Mouse (Mus musculus) limb, embryonic 11.5 days (tissue): ENCODE measurements at regions not wholly inside any gene's neighbourhood (a gene's known extent, or its start where the extent isn't known, plus 50 kb on each side); places are given as distances from the start of the nearest gene placed in this dataset.

Experiments
- ATAC-seq: fragments of 200-750 bp; cut with Nextera tagmentation; 2 replicates; pipeline ENCODE4 v1.8.0; 2017; ENCODE audit warnings: low read depth; ENCODE audit not compliant: insufficient number of reproducible peaks, low FRiP score, low TSS enrichment
- DNase-seq: peaks from one replicate; pipeline ENCODE4 v3.0.0-alpha.2; 2015; ENCODE audit warnings: low spot score
- H3K27ac ChIP-seq: fragments of 300-500 bp; sonication (generic); replicated peaks from 2 replicates; pipeline ENCODE4 v1.5.1; 2014; ENCODE audit warnings: low read depth, mild to moderate bottlenecking, low read length
- H3K27me3 ChIP-seq: fragments of 300-500 bp; sonication (generic); 2 replicates; pipeline ENCODE4 v1.6.1; 2014; ENCODE audit warnings: mild to moderate bottlenecking, low read length, mixed read lengths; ENCODE audit not compliant: control insufficient read depth, insufficient read depth
- H3K36me3 ChIP-seq: fragments of 300-500 bp; sonication (generic); 2 replicates; pipeline ENCODE4 v1.6.1; 2014; ENCODE audit warnings: mild to moderate bottlenecking, low read length, moderate library complexity, mixed read lengths; ENCODE audit not compliant: control insufficient read depth, insufficient read depth
- H3K4me1 ChIP-seq: fragments of 300-500 bp; sonication (generic); 2 replicates; pipeline ENCODE4 v1.6.1; 2014; ENCODE audit warnings: low read length, mixed read lengths; ENCODE audit not compliant: control insufficient read depth, insufficient read depth
- H3K4me2 ChIP-seq: fragments of 300-500 bp; sonication (generic); 2 replicates; pipeline ENCODE4 v1.6.1; 2014; ENCODE audit warnings: low read depth, mild to moderate bottlenecking, moderate library complexity; ENCODE audit not compliant: severe bottlenecking
- H3K4me3 ChIP-seq: fragments of 300-500 bp; sonication (generic); 2 replicates; pipeline ENCODE4 v1.5.1; 2014; ENCODE audit warnings: low read depth, low read length
- H3K9ac ChIP-seq: fragments of 300-500 bp; sonication (generic); 2 replicates; pipeline ENCODE4 v1.6.1; 2014; ENCODE audit warnings: mild to moderate bottlenecking, low read length
- H3K9me3 ChIP-seq: fragments of 300-500 bp; sonication (generic); 2 replicates; pipeline ENCODE4 v1.6.1; 2016; ENCODE audit warnings: low read length; ENCODE audit not compliant: control insufficient read depth
- WGBS: fragments of 180-500 bp; shearing (Covaris S2); extraction: QIAGEN DNeasy Blood & Tissue Kit; methylation state at CpG from one replicate; pipeline ENCODE4 v1.1.7; 2014; 5-methylcytosine and 5-hydroxymethylcytosine counted together

DNA sequence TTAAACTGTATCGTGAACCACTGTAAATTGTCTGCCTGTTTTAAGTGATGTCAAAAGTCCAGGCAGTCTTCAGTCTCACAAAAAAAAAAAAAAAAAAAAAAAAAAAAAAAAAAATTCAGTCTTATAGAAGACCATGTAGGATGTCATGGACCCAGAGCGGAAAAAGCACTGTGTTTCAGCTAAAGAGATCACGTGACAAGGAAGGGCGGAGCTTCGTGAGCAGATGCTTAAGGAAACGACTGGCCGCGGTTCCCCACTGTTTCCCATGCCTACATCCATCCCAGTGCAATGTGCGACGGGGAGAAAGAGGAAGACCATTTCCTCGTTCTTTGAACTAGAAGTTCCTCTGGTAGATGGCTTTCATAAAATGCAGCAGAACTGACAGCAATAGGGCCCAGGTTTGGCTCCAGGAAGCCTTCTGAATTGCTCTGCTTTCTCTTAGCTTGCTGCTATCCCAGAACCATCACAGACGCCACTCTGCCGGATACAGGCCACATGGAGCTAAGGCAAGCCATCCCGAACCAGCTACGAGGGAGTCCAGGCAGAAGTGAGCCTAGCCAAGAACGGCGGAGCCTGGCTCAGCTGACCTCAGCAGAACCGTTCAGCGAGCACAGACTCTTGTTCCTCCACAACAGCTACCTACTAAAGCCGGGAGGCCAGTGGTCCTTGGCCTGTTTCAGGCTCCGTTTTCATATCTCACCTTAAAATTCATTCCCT lies 117.6 kb downstream of the Hlx start:
- Histone ChIP-seq H3K9ac (no peak overlapping the region), H3K4me3 (no peak overlapping the region), H3K27ac (no peak overlapping the region), H3K27me3 (no peaks in the 10 kb centered on the region), H3K36me3 (no peaks in the 10 kb centered on the region), H3K4me2 (no peak overlapping the region), H3K4me1 (no peaks in the 10 kb centered on the region), H3K9me3 (no peaks in the 10 kb centered on the region)
- no peak for ATAC-seq
- no peak for DNase-seq
- 83% methylated on average over 21 of the region's 21 CpGs for WGBS

DNA sequence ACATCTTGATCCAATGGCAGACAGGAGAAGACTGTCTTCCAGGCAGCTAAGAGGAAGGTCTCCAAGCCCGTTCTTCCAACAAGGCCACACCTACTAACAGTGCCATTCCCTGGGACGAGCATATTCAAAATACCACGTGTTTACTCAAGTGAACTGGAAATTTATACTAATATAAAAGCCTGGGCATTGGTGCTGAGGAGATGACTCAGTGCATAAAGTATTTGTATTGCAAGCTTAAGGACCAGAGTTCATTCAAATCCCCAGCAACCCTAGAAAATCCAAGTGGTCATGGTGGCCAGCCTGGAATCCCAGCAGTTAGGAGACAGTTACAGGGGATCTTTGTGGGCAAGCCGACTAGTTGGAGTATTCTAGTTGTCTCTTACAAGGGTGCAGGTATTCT lies 119.5 kb downstream of the Hlx start:
- no peak overlapping the region for H3K27ac ChIP-seq
- DNase-seq (no peak), ATAC-seq (no peak)
- H3K27me3 ChIP-seq = no peaks in the 10 kb centered on the region
- no peak overlapping the region for H3K9ac ChIP-seq
- H3K4me1 ChIP-seq = no peaks in the 10 kb centered on the region
- no peaks in the 10 kb centered on the region for H3K9me3 ChIP-seq
- H3K36me3 ChIP-seq = no peaks in the 10 kb centered on the region
- no peak overlapping the region for H3K4me2 ChIP-seq
- WGBS = 86% methylated on average over 4 of the region's 4 CpGs
- H3K4me3 ChIP-seq = no peak overlapping the region

DNA sequence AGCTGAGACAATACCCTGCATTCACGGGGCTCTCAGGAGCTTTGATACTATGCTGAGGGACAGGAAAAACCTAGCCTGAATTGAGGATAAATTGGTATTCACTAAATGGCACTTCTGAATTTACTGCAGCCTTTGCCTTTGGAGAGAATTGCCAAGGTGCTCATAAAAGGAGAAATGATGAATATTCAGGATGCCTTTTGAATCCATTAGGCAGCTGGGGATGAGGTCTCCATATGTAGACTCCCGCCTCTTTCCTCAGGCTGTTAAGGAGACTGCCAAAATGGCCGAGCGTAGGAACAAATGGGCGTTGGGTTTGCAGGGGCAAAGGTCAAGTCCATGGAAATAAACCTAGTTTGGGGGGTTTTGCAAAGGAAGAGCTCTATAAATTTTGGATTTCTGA lies 123.5 kb downstream of the Hlx start:
- 58% methylated on average over 5 of the region's 5 CpGs for WGBS
- Histone ChIP-seq H3K4me2 (no peak overlapping the region), H3K36me3 (no peaks in the 10 kb centered on the region), H3K27ac (no peak overlapping the region), H3K9ac (no peak overlapping the region), H3K27me3 (no peaks in the 10 kb centered on the region), H3K4me1 (no peaks in the 10 kb centered on the region), H3K9me3 (no peaks in the 10 kb centered on the region), H3K4me3 (no peak overlapping the region)
- no peak for ATAC-seq
- no peak for DNase-seq

DNA sequence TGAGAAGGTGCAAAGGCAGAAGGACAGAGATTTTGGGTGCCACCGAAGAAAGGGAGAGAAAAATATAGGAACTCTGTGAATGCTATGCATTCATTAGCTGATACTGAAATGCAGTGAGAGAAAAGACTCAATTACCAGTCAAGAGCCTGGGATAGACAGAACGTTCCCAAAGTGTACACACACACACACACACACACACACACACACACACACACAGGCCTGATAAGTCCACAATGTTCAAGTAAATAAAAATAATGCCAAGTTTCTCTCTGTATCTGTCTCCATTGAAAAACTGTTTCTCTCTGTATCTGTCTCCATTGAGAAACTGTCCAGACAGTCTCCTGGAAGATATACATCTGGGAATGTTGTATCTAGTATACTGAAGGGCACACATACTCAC lies 124.1 kb downstream of the Hlx start:
- Histone ChIP-seq H3K27me3 (no peaks in the 10 kb centered on the region), H3K4me3 (no peak overlapping the region), H3K27ac (no peak overlapping the region), H3K36me3 (no peaks in the 10 kb centered on the region), H3K4me1 (no peaks in the 10 kb centered on the region), H3K9ac (no peak overlapping the region), H3K4me2 (no peak overlapping the region), H3K9me3 (no peaks in the 10 kb centered on the region)
- no peak for DNase-seq
- 92% methylated on average over 2 of the region's 2 CpGs for WGBS
- no peak for ATAC-seq

DNA sequence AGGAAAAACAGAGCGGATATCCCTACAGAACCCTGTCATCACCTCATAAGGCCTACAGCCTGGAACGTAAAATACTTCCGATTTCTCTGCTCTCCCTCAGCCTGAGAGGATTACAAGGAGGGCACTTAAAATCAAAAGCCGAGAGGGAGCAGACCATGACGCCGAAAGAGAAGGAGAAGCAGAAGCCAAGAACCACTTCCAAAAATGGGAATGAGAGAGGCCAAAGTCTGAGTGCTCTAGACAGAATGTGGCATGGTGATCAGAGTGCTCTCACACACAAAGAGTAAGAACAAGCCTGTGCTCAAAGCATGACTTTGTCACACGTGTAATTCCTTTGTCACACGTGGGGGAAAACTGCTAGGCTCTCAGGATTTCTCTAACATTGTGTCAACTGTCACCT lies 125.9 kb downstream of the Hlx start:
- H3K9me3 ChIP-seq = no peaks in the 10 kb centered on the region
- H3K36me3 ChIP-seq = no peaks in the 10 kb centered on the region
- H3K27me3 ChIP-seq = no peaks in the 10 kb centered on the region
- no peak overlapping the region for H3K4me2 ChIP-seq
- no peak overlapping the region for H3K27ac ChIP-seq
- WGBS = 68% methylated on average over 8 of the region's 8 CpGs
- no peak for DNase-seq
- no peak overlapping the region for H3K4me3 ChIP-seq
- ATAC-seq = no peak
- H3K4me1 ChIP-seq = no peaks in the 10 kb centered on the region
- H3K9ac ChIP-seq = no peak overlapping the region

DNA sequence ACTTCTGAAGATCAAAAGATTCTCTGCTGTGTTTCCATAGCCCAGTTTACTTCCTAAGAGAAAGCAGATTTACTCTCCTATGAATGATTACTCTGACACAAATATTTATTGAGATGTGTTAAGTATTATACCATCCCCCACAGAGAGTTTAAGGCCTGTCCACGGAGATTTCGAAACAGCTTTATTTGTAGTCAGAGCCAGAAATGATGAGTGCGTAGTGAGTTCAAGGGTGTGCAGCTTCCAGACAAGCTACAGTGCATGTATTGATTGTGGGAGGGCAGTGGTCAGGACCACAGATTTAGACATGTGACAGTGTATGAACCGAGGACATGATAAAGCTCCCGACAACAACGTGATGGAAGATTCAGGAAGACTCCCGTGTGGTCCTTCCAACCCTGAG lies 126.8 kb downstream of the Hlx start:
- Histone ChIP-seq H3K4me3 (no peak overlapping the region), H3K9ac (no peak overlapping the region), H3K4me2 (no peak overlapping the region), H3K9me3 (no peaks in the 10 kb centered on the region), H3K36me3 (no peaks in the 10 kb centered on the region), H3K4me1 (no peaks in the 10 kb centered on the region), H3K27me3 (no peaks in the 10 kb centered on the region), H3K27ac (no peak overlapping the region)
- no peak for DNase-seq
- ATAC-seq = no peak
- WGBS = 88% methylated on average over 7 of the region's 7 CpGs

DNA sequence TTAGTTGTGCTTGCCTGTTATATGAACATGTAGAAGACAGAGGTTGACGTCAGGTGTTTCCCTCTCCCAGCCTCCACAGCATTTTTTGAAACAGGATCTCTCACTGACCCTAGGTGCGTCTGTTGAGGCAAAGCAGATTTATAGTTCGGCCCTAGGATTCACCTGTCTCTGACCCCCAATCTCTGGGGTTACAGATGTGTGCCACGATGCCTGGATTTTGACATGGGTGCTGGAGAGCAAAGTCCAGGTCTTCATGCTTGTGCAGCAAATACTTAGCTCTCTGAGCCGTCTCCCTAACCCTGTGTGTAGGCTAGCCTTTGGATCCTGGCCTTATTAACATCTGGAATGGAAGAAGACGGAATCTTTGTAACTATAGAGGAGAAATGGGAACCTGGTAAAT lies 129.3 kb downstream of the Hlx start:
- Histone ChIP-seq H3K9me3 (no peaks in the 10 kb centered on the region), H3K4me2 (no peak overlapping the region), H3K27ac (no peak overlapping the region), H3K4me3 (no peak overlapping the region), H3K36me3 (no peaks in the 10 kb centered on the region), H3K4me1 (no peaks in the 10 kb centered on the region), H3K9ac (no peak overlapping the region), H3K27me3 (no peaks in the 10 kb centered on the region)
- WGBS = 81% methylated on average over 6 of the region's 6 CpGs
- ATAC-seq (no peak), DNase-seq (no peak)

DNA sequence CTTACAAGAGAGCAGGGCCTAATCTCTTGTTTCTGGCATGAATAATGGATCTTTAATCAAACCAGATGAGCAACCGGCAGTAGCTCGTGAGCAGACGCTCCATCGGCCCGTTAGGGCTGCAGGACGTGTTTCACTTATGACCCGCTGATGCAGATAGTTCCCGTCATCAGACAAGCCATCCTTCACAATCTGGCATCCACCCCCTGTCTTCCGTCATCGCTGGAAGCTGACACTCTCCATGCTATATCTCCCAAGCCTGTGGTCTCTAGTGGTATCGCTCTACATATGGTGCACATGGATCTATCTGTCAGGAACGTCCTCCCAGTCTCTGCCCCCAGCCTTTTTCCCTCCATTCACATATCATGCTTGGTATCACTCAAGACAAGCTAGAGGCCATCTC lies 137.0 kb downstream of the Hlx start:
- DNase-seq (no peak), ATAC-seq (no peak)
- Histone ChIP-seq H3K27me3 (no peaks in the 10 kb centered on the region), H3K9ac (no peak overlapping the region), H3K9me3 (no peaks in the 10 kb centered on the region), H3K27ac (no peak overlapping the region), H3K4me3 (no peak overlapping the region), H3K4me2 (no peak overlapping the region), H3K36me3 (no peaks in the 10 kb centered on the region), H3K4me1 (no peaks in the 10 kb centered on the region)
- WGBS = 63% methylated on average over 12 of the region's 12 CpGs

DNA sequence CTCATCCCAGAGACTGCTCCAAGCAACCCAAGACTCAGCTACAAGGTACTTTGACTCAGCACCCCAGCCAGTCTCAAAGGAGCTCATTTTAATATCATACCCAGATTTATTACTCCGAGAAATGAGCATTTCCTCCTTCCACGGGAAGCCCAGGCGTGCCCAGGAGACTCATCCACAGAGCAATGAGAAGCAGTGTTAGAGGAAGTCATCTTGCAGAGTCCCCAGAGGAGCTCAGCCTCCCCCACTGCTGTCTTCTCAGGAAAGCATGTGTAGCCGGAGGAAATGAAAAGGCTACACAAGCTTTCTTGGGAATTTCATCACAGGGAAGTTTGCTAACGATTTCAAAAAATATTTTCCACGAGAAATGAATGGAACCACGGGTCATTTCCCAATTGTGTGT lies 141.8 kb downstream of the Hlx start:
- H3K9ac ChIP-seq = no peak overlapping the region
- no peaks in the 10 kb centered on the region for H3K4me1 ChIP-seq
- ATAC-seq (no peak), DNase-seq (no peak)
- H3K9me3 ChIP-seq = no peaks in the 10 kb centered on the region
- 66% methylated on average over 7 of the region's 7 CpGs for WGBS
- no peaks in the 10 kb centered on the region for H3K36me3 ChIP-seq
- H3K27me3 ChIP-seq = no peaks in the 10 kb centered on the region
- no peak overlapping the region for H3K4me2 ChIP-seq
- H3K27ac ChIP-seq = no peak overlapping the region
- H3K4me3 ChIP-seq = no peak overlapping the region
